Mouse (Mus musculus) megakaryocyte, adult 5-6 weeks (primary cell): ENCODE measurements around the gene Pik3ca. TPM values are rescaled to one million over a fixed set of nuclear protein-coding genes. Genes with fewer than 3 reads are reported as not detected.

Experiments used
- ATAC-seq: 2 replicates; pipeline ENCODE4 v1.8.0; 2016; ENCODE audit warnings: mild to moderate bottlenecking, inconsistent platforms; ENCODE audit not compliant: poor library complexity, severe bottlenecking
- total RNA-seq, 2 experiments: library from RNA; stranded (forward) in 1 of 2; stranded (reverse) in 1 of 2; fragments of 153-499, 151-499 nt in 1 of 2; fragments of 221-1000, 200-1000 nt in 1 of 2; gene quantifications; 2 replicates each; pipeline versions ENCODE4 v1.2.3 to v1.2.4; 2015 to 2017

Pik3ca gene
- total RNA-seq, 2 experiments from 2014 or later = 25.0 to 32.4 TPM

DNA sequence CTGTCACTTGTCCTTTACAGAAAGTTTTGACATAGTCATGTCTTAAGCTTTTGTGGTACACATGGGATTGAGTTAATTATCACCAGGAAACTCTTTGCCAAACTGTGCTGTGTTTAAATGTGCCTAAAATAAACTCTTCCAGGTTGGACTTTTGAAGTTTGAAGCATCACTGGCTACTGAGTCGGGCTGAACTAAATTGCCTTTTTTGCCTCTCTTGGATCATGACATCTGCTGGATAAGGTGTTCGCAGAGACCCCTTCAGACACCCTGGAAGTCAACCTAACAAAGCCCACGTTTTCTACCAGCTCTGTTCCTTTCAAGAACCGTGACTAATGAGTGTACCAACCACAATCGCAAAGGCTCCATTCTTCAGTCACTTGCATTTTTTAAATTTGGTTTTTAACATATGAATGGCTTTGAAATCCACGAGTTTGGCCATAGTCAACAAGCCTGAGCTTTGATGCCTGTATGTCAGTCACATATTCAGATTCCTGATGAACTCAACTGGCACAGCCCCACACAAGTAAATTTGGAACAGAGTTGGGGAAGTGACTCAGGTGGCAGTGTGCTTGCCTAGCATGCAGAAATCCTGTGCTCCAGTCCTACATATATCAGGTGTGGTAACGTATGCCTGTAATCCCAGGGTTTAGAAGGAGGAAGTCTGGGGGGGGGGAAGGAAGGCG, 97.8 kb downstream of the Pik3ca start:
- no peak for ATAC-seq

DNA sequence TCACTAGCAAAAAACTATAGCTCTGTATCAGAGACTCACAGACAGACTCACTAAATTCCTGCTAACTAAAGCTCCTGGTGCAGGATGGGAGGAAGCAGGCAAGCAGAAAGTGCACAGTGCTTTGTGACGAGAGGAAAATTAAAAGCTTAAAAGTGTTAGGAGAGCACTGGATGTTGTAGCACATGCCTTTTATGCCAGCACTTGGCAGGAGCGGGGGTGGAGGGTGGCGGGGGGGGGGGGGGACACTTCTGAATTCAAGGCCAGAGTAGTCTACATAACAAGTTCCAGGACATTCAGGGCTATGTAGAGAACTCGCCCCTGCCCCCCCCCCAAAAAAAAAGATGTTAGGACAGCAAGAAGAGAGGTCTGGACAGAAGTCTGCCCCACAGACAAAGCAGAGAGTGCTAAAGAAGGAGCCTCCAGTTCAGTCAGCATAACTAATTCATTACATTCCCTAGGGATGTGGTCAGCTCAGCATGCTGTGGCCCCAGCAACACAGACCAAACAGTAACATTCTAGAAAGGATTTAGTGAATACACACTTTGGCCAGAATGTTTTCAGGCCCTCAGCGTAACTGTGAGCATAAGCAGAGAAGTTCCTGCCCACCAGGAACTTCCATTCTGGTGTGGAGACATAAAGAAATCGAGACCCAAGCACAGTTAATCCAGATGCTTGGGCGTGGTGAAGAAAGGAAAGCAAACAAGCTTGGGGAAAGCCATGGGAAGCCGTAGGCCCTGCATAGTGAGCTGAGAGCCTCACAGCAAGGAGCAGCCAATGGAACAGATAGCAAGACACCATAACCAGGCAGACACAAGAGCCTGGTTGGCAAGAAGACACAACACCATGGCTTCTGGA, 98.6 kb downstream of the Pik3ca start:
- ATAC-seq = no peak

- ATAC-seq = no peak
Measured at GRCm38 (mm10) chr3:32496711-32497070, 99.2 kb downstream of the Pik3ca start.

GRCm38 (mm10) chr3:32500346-32500745, 102.9 kb downstream of the Pik3ca start:
- ATAC-seq = no peak

DNA sequence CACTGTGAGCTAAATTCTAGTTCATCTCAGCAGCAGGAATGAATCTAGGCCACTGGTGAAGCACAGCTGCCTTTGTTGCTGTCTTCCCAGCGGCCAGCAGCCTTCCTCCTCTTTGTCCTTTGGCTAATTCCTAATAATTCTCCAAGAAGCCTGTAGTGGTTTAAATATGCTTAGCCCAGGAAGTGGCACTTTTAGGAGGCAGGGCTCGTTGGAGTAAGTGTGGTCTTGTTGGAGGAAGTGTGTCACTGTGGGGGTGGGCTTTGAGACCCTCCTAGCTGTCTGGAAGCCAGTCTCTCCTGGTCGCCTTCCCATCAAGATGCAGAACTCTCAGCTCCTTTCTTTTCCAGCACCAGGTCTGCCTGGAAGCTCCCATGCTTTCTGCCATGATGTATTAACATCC, 108.4 kb downstream of the Pik3ca start:
- ATAC-seq = no peak

- no peak for ATAC-seq
Measured at GRCm38 (mm10) chr3:32506366-32507225, 109.1 kb downstream of the Pik3ca start.

DNA sequence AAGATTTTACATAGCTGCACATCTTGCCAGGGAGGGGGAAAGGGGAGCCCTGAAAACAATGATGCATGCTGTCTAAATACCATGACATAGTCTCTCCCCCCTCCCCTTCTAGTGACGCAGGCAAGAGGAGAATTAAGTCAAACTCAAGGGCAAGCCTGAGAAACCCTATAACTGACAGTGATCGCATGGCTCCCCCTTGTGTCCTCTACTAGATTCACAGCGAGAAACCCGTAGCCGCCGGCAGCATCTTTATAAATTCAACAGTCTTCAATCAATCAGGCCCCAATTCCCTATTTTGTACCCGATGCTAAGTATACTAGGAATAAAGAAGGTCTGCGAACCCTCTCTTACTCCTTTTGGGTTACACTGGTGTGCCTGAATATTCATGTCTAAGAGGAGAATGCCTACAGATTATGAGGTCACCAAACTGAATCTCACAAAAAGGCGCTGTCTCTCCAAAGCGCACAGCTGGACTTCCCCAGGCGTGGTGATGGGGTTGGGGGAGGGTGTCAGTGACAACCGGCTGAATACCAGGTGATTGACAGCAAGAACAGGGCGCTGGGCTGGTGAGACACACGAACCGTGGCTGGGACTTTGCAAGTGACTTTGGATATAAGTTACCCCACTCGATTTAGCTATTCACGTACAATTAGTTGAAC, 111.3 kb downstream of the Pik3ca start:
- ATAC-seq = peak; percentile 64

DNA sequence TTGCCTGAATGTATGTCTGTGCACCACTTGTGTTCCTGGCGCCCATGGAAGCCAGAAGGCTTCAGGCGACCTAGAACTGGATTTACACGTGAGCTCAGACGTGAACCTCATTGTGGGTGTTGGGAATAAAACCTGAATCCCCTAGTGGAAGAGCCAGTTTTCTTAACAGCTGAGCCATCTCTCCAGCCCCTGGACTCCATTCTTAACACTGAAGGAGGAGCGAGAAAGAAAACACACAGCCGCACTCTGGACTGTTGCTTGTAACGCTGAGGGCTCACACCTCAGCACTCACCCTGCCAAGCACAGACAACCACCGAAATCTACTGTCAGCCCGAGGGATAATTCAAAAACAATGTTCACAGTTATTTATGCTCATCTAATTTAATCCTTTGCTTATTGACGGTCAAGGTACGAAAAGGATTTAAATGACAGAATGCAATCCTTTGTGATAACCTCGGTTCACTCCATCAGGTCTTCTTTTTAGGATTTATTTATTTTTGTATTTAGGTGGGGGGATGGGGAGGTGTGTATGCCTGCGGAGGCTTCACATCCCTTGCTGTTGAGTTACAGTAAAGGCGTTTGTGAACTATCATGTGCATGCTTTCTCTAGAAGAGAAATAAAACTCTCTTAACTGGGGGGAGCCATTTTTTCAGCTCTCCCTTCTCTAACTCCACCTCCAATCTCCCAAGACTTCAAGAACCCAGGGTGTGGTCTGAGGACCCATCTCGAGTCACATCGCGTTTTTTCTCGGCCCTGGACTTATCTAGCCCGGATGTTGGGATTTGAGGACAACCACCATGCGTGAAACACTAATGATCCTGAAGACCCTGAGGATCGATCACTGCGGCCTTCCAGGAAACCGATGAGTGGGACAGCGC, 112.3 kb downstream of the Pik3ca start, which contains the start of gene Zfp639:
Gene Zfp639 (plus strand): TSS at position 764 of the 879 bp plus-strand sequence.
- peak; percentile 26 for ATAC-seq

DNA sequence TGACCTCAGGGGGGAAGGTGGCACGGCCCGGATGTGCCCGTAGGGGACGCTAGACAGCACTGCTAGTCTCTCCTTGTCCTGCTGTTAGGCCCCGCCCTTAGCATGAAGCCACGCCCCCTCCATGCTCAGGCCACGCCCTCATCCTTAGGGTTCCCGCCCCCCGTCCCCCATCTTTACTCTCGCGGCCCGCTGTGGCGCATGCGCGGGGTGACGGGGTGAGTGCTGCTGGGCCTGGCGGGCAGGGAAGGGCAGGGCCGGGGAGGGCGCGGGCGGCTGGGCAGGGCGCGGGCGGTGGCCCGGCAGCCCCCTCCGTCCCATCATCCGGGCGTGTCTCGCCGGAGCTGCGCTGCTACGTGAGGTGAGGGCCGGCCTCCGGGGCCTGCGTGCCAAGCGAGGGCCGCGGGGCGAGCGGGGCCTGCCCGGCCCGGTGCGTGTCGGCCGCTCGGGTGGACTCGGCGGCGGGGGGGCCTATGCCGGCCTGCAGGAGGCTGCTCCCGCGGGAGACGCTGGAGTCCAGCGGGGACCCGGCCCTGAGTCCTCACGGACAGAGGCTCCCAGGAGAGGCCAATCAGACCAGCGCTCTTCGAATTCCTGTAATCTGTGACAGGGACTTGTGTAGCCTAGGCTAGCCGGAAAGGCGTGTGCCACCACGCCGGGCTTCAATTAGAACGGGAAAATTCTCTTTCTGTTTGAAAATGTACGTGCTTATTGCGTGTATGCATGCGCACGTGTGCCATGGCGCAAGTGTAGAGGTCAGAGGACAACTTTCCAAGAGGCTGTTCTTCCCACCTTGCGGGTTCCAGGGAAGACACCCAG, 113.1 kb downstream of the Pik3ca start:
- peak; percentile 88 for ATAC-seq

GRCm38 (mm10) chr3:32511191-32511550, 113.7 kb downstream of the Pik3ca start:
- no peak for ATAC-seq

DNA sequence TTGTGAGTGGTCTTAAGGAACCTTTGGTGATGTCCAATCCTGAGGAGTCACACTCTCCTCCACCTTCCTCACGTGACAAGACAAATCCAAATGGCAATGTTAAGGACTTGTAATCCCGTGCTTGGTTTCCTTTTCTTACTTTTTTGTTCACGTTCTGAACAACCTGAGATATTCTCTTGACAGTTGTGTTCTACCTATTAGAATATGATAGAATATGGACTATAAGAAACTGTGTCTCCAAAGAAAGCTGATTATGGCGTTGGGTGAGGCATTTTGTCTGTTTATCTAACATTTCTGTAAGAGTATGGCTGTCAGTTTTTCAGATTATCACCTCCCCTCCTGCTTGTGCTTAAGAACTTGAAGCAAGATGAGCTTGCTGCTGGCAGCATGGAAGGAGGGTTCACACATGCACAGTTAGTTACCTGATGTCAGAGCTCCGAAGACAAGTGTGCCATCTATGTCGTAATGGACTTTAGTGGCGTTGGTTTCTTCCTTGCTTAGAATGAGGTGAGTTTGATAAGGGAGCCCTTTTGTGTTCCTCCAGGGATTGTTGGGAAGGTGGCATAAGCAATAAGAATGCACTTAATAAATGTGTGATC, 115.3 kb downstream of the Pik3ca start:
- no peak for ATAC-seq

DNA sequence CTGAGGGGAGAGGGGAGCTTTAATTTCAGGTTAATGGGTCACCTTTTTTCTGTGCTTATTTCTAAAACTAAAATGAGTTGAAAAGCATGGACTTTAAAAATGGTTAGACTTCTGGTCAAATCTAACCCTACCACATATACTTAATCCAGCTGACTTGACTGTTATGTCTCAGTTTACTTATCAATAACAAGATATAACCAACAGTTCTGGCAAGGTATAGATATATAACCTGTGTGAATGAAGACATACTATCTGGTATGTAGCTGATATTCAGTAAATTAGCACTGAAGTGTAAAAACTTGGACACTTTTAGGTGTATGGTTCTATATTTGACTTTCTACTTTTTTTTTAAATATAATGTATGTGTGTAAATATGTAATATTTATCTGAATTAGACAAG, 116.1 kb downstream of the Pik3ca start:
- ATAC-seq = no peak

Other genes with a start within 250 kb of the Pik3ca start
- gene Zmat3, start 31.7 kb upstream of the Pik3ca start, total RNA-seq (2015) = 2.3 and 2.4 TPM in 2 replicates
- 0.53 and 0.77 TPM in 2 replicates for gene Zmat3, start 31.7 kb upstream of the Pik3ca start, total RNA-seq (2017)
- gene Kcnmb3, start 94.6 kb downstream of the Pik3ca start, total RNA-seq (2015) = not detected in 2 replicates
- not detected in 2 replicates for gene Kcnmb3, start 94.6 kb downstream of the Pik3ca start, total RNA-seq (2017)
- gene Zfp639, start 112.6 kb downstream of the Pik3ca start, total RNA-seq (2015) = 32.8 and 37.5 TPM in 2 replicates
- gene Zfp639, start 112.6 kb downstream of the Pik3ca start, total RNA-seq (2017) = 36.0 and 39.4 TPM in 2 replicates
- gene Mfn1, start 131.8 kb downstream of the Pik3ca start, total RNA-seq (2015) = 20.3 and 29.8 TPM in 2 replicates
- 16.9 and 21.4 TPM in 2 replicates for gene Mfn1, start 131.8 kb downstream of the Pik3ca start, total RNA-seq (2017)
- 1.8 and 2.7 TPM in 2 replicates for gene Gnb4, start 218.9 kb downstream of the Pik3ca start, total RNA-seq (2015)
- gene Gnb4, start 218.9 kb downstream of the Pik3ca start, total RNA-seq (2017) = 2.0 and 5.2 TPM in 2 replicates